Mouse (Mus musculus) embryo, embryonic 11.5 days (tissue): ENCODE results near the gene Pnrc1.
"Not testable (repeated sequence)": the region's sequence is repeated elsewhere in the genome, so short reads cannot be mapped to it uniquely, and the experiment has no call there.

Source experiments
- DNase-seq: peaks from one replicate; pipeline ENCODE4 v3.0.0-alpha.2; 2012; ENCODE audit warnings: low read depth, low spot score

Gene Pnrc1

DNA sequence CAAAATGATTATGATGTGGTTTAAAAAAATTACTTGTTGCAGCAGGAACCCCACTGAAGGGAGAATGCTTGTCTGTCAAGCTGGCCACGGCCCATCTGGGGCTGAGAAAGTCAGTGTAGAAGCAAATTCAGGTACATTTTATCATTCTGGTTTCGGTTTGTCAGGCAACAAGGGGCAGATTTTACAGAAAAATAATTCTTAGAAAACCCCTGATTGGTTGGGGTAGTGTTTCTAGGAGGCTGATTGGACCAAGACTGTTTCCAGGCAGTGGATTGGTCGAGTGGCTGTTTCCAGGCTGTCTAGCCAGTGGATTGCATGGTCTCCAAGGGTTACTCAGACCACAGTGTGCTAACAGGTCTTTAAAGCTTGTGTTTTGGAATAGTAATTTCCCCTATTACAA, at the start of gene Pnrc1:
Gene Pnrc1, minus strand, starts transcription at position 162 of the 400 bp plus-strand sequence.
- no peak for DNase-seq

DNA sequence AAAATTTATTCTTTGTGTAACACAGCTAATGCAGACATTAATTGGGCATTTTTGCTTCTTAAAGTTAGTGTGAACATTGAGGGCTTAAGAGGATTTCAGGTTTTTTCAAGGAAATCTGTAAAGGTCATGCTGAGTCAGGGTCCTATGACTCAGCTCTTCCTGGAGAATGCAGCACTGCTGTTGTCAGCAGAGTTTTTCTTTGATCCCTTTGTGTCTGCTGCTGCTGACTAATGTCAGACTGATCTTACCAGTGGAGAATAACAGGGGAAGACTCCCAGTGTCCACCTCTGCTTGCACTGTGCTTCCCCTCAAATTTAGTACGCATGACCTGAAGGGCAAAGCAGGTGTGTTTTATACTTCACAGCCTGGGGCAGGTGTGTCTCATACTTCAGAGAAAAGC, 48.0 kb upstream of the Pnrc1 start:
- DNase-seq: peak; percentile 11

DNA sequence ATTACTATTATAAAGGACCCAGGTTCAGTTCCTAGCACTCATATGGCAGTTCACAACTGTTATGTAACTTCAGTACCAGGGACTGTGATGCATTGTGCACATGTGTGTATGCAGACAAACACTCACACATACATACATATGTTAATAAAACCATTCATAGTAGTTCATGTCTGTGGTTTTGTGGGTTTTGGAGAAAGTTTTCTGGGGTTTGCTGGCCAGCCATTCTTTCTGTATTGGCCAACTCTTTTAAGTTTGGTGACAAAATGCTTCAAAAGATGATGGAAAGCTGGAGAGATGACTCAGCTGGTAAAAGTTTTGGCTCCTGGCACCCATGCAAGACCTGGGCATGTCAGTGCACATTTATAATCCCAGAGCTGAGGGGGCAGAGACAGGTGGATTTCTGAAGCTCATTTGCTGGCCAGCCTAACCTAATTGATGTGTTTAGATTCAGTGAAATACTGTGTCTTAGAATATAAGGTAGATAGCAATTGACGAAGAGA, 43.0 kb upstream of the Pnrc1 start:
- no peak for DNase-seq

- no peak for DNase-seq
Measured at GRCm38 (mm10) chr4:33331147-33331546, 41.2 kb upstream of the Pnrc1 start.

DNA sequence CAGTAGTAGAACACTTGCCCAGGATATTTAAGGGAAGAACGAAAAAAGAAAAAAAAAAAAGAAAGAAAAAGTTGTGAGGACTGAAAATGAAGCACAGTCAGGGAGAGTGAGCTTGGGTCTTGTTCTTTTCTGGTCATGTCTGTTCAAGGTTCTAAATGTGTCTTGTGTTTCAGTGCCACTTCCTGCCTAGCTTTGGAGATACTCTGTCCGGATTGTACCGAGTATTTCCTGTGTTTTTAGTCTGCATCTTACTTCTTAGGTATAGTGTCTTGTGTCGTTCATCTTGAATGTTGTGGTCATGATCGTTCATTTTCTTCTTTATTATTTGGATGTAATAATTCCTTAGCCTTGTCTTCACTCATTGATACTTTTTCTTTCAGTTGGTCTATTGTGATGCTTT, 25.9 kb upstream of the Pnrc1 start:
- DNase-seq: no peak

DNA sequence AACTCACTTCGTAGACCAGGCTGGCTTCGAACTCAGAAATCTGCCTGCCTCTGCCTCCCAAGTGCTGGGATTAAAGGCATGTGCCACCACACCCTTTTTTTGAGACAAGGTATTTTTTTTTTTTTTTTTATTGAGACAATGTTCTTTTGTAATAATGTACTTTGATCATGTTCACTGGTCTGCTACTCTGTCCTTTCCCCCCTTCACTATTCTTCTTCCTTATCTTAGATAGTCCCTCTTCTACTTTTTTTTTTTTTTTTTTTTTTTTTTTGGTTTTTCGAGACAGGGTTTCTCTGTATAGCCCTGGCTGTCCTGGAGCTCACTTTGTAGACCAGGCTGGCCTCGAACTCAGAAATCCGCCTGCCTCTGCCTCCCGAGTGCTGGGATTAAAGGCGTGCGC, 24.2 kb upstream of the Pnrc1 start:
- not testable (repeated sequence) for DNase-seq

DNA sequence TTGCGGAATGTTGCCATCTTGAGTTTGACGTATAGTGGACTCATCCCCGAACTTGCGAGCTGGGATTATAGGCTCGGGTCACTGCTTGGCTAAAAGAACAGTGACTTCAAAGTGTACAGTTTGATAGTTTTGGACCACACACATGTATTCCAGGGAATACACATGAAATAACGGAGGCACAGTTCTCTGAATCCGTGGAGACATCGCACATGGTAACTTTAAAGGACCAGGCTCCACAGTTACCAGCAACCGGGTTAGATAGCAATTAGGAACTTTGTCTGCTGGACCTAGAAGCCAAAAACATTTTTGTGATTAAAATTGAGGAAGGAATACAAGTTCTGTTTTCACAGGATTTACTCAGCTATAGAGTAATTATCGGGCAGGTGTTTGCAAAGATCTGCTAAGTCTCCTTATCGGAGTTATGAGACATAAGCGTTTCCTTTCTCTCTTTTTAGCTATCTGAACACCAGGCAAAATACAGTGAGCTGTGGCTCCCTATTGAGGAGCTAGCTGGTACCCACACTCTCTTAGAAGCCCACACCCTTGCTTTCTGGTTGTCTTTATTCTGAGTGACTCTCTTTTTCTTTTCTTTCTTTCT, 21.0 kb upstream of the Pnrc1 start:
- DNase-seq: no peak

- DNase-seq: peak; percentile 94
Measured at GRCm38 (mm10) chr4:33309764-33310757, 20.1 kb upstream of the Pnrc1 start, which contains the start of gene Rngtt. Rngtt (plus strand) TSS chr4:33310311.

DNA sequence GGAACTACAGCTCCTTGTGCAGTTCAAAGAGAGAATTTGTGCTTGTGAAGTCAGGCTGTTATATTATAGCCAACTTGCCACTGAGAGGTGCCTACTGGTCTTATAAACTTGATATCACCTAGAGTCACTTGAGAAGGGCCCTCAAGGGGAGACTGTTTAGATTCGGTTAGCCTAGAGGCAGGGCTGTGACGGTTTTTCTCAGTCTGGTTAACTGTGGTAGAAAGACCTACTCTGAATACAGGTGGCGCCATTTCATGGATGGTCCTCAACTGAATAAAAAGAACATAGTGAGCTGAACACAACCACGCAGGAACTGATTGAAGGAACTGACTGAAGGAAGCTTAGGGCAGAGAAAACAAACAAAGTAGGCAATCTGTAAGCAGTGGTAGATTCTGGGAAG, 17.2 kb upstream of the Pnrc1 start:
- no peak for DNase-seq

DNA sequence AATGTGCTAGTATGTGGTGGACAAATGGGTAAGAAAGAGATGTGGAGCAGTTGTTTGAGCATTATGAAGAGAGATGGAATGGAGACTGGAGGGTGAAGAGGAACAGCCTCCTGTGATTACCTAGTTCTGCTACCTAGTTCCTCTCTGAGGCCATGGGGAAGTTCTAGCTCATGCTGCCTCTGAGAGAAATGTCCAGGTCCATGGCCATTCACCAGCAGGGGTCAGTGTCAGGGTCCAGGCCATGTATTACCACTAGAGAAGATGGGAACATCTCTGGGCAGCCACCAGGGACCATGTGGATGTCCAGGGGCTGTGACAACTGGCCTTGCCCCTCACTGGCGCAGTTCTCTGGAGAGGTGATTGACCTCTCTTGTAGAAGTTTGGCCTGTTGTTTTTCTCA, 13.1 kb upstream of the Pnrc1 start:
- DNase-seq: no peak

GRCm38 (mm10) chr4:33300891-33301665, 11.1 kb upstream of the Pnrc1 start:
- DNase-seq: not testable (repeated sequence)

DNA sequence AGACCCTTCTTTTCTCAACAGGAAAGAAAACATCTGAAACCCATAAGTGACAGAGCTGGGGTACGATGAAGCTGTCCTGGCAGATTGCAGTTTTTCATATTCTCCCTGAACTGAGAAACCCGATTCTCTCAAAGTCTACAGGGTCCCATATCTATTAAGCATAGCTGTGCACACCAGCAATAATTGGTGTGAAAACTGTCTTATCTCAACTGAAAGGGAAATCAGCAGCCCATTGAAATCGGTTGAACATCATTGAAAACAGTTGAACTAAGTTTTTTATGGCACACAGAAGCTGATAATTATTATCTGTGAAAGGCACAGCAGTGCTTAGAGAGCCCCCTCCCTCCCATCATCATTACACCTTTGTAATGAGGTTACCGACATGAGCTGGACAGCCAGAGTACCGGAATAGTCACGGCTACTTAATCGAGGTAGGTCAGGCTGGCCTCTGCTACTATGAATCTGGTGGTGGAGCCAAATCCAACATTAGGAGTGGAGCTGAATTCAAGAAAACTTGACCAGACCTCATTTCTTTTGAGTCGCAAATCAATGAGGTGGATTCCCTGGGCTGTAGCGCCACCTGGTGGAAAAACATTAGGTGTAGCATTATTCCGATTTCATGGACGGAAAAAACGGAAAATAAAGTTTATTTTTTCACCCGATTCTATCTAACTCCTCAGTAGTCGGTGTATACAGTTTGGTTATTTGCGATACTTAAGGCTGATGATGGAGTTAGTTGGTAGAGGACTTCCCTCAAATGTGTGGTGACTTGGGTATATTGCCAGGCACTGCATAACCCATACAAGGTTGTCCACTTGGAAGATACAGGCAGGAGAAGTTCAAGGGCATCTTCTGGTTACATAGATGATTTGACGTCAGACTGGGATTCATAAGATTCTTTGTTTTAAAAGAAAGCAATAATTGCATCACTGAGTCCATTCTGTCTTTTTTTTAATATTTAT, 2.7 kb upstream of the Pnrc1 start:
- peak; percentile 67 for DNase-seq

DNA sequence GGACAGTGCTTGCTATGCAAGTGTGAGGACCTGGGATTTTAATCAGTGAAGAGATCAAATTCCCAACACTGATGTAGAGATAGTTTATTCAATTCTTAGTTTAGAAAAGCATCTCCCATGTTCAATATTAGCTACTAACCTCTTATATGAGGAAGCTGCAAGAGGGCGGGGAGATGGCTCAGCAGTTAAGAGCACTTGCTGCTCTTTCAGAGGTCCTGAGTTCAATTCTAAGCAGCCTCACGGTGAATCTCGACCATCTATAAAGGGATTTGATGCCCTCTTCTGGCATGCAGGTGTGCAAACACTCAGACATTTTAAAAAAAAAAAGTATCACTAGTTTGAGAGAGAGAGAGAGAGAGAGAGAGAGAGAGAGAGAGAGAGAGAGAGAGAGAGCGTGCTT, 915 bp upstream of the Pnrc1 start:
- DNase-seq: no peak

GRCm38 (mm10) chr4:33289106-33289650, 785 bp downstream of the Pnrc1 start:
- DNase-seq: no peak

GRCm38 (mm10) chr4:33285448-33285847, 4.5 kb downstream of the Pnrc1 start:
- no peak for DNase-seq

DNA sequence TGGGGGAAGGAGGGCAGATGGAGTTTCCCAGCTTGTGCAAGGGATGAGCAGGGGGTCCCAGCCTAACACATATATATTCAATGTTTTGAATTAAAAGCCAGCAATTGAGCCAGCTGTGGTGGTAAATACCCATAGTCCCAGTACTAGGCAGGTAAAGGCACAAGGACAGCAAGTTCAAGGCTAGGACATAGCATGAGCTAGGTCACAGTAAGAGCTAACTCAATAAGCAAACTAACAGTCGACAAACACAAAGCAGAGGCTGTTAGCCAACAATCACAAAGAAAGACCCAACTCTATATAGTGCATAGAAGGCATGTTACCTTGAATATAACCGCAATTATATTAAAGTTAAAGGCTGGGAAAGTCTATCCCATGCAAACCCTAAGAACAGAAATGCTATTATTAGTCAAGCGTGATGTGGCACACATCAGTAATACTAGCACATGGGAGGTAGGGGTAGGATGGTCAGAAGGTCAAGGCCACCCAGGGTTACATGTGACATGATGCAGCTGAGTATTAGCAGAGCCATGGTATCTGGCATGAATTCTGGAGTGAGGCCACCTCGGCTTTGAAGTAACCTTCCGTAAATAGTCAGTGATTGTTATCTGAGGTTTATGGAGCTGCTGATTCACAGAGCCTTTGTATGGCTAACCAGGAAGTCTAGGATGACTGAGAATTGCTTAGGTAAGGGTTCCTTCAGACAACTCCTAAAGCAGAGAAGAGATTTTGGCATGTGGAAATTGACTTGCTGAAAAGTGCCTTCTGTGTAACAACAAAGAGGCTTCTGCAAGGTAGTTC, 5.7 kb downstream of the Pnrc1 start:
- no peak for DNase-seq

DNA sequence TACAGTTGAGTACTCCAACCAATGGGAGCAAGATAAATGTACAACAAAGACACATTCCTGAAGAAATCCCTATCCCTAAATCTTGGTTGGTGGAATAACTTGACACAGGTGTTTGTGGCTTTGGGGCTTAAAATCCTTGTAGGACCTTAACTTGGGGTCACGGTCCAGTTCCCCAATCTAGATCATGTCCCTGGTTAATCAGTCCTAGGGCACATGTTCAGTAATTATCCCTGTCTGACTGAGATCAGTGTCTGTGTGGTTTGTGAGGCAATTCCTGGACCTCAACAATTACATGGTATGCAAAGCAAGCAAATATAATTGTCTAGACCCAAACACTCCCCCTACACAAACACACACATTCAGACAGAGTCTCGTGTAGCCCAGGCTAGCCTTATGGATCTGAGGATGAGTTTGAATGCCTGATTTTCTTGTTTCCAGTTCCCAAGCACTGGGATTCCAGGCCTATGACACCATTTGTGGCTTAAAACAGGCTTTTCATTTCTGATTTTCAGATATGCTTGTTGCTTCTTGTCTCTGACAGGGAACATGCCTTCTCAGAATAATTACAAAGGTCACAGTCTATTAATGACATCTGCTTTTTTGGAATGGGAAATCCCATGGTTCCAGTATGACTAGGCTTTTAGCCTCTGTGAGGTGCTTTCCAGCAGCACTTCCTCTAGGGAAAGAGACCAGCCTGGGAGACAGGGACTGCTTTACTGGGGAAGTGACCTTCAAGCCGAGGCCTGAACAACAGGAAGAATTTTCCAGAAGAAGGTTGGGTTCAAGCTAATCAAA, 7.9 kb downstream of the Pnrc1 start:
- DNase-seq: no peak

GRCm38 (mm10) chr4:33273437-33273836, 16.5 kb downstream of the Pnrc1 start:
- no peak for DNase-seq
